In the genomic region with DNA sequence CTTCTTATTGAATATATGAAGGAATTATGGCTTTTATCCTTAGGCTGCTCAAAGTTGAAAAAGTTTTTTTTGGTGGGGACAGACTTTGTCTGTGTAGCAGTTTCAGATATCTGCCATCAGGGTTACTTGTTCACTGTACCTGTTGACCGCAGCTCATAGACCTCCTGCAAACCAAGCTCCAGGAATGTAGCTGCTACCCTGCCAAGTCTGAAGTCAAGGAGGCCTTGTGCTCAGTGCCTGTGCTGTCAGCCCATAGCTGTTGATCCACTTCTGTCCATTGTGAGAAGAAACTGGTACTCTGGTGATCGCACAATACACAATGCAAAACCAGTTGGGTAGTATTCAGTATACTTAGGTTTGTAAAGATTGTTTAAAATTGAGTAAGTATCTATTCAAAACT, we compare ENCODE assay signal across 20 mouse cellular contexts.
"Had no signal": no experiment of that assay in that cellular context is flagged by ENCODE, and none has a peak within 500 bp of the region (broad histone marks: within the 10 kb centered on the region; RNA-seq: fewer than 3 reads in every experiment).

No protein-coding gene starts in this region.

- H3K4me1 ChIP-seq: midbrain, embryonic 10.5 days; stomach, embryonic 15.5 days had no signal

- DNase-seq: kidney, postnatal 14 days; left cerebral cortex, postnatal 4 days; liver, postnatal 0 days; retina, postnatal 1 day; right cerebral cortex, postnatal 25 days; spleen, adult 18-20 months; thymus, postnatal 25 days had no signal

- H3K4me2 ChIP-seq: limb, embryonic 12.5 days; limb, embryonic 15.5 days; liver, embryonic 11.5 days; midbrain, embryonic 13.5 days; neural tube, embryonic 13.5 days; stomach, embryonic 15.5 days had no signal

- ATAC-seq: inflammation-experienced regulatory T-cells, adult 6 months; intestine, embryonic 16.5 days; liver, postnatal 0 days; midbrain, embryonic 13.5 days; midbrain, embryonic 16.5 days had no signal

- H3K36me3 ChIP-seq: limb, embryonic 12.5 days; limb, embryonic 15.5 days; midbrain, embryonic 10.5 days; stomach, embryonic 15.5 days had no signal

- H3K4me3 ChIP-seq: limb, embryonic 12.5 days; limb, embryonic 15.5 days; megakaryocyte, embryonic 14.5 days; midbrain, embryonic 10.5 days; midbrain, embryonic 13.5 days; myocyte; neural tube, embryonic 13.5 days; stomach, embryonic 15.5 days had no signal

- H3K27ac ChIP-seq: limb, embryonic 12.5 days; limb, embryonic 15.5 days; liver, embryonic 14.5 days; midbrain, embryonic 10.5 days; midbrain, embryonic 13.5 days; neural tube, embryonic 13.5 days; stomach, embryonic 15.5 days had no signal

- H3K9ac ChIP-seq: limb, embryonic 12.5 days; limb, embryonic 15.5 days; liver, embryonic 14.5 days; liver, postnatal 0 days; midbrain, embryonic 13.5 days; neural tube, embryonic 13.5 days; stomach, embryonic 15.5 days had no signal

- H3K9me3 ChIP-seq: limb, embryonic 12.5 days; limb, embryonic 15.5 days; megakaryocyte, embryonic 14.5 days; midbrain, embryonic 10.5 days; midbrain, embryonic 13.5 days; neural tube, embryonic 13.5 days; stomach, embryonic 15.5 days had no signal

- H3K27me3 ChIP-seq: limb, embryonic 12.5 days; limb, embryonic 15.5 days; megakaryocyte, embryonic 14.5 days; midbrain, embryonic 13.5 days; neural tube, embryonic 13.5 days; stomach, embryonic 15.5 days had no signal
